Mouse (Mus musculus): Measurements from ENCODE around the gene Rhot2.

The Rhot2 gene

GRCm38 (mm10) chr17:25840519-25840918 is 4.1 kb downstream of the Rhot2 start:
- no peak for DNase-seq

- DNase-seq: no peak
These were observed 5.0 kb downstream of the Rhot2 start for GRCm38 (mm10) chr17:25839455-25840235.

GRCm38 (mm10) chr17:25838904-25839303 is 5.7 kb downstream of the Rhot2 start:
- DNase-seq: no peak

- no peak for DNase-seq
These were observed 7.1 kb downstream of the Rhot2 start for GRCm38 (mm10) chr17:25837533-25837932.

GRCm38 (mm10) chr17:25837076-25837410 is 7.6 kb downstream of the Rhot2 start, which contains the start of gene Rhbdl1:
Rhbdl1 (minus strand) TSS chr17:25837295.
- peak; percentile 57 to 64 for DNase-seq

- DNase-seq: no peak
These were observed 8.1 kb downstream of the Rhot2 start for GRCm38 (mm10) chr17:25836397-25837075.

GRCm38 (mm10) chr17:25835816-25836215 is 8.8 kb downstream of the Rhot2 start:
- no peak for DNase-seq

- DNase-seq: no peak
These were observed 9.3 kb downstream of the Rhot2 start for GRCm38 (mm10) chr17:25835301-25835700.

GRCm38 (mm10) chr17:25834595-25835222 is 9.9 kb downstream of the Rhot2 start:
- DNase-seq: no peak

- peak in 1 of 2 experiments; percentile 53 for DNase-seq
These were observed 10.6 kb downstream of the Rhot2 start for GRCm38 (mm10) chr17:25833961-25834594.

GRCm38 (mm10) chr17:25833291-25833663 is 11.4 kb downstream of the Rhot2 start, which contains the start of gene Stub1:
Stub1 (minus strand) TSS chr17:25833404.
- peak; percentile 94 to 95 for DNase-seq

GRCm38 (mm10) chr17:25832436-25833290 is 12.0 kb downstream of the Rhot2 start:
- peak; percentile 99 to 100 for DNase-seq

- no peak for DNase-seq
These were observed 13.0 kb downstream of the Rhot2 start for GRCm38 (mm10) chr17:25831451-25832281.

GRCm38 (mm10) chr17:25830806-25831431 is 13.7 kb downstream of the Rhot2 start:
- no peak for DNase-seq

- no peak for DNase-seq
These were observed 14.4 kb downstream of the Rhot2 start for GRCm38 (mm10) chr17:25830200-25830753.

GRCm38 (mm10) chr17:25829558-25830017 is 15.1 kb downstream of the Rhot2 start:
- no peak for DNase-seq

- peak; percentile 73 to 75 for DNase-seq
These were observed 15.7 kb downstream of the Rhot2 start, which contains the start of gene Jmjd8 for GRCm38 (mm10) chr17:25828712-25829557. Jmjd8 (plus strand) TSS chr17:25828867.

GRCm38 (mm10) chr17:25828223-25828594 is 16.4 kb downstream of the Rhot2 start:
- DNase-seq: no peak

- DNase-seq: no peak
These were observed 17.0 kb downstream of the Rhot2 start for GRCm38 (mm10) chr17:25827546-25828222.

Data from lung, adult 18-20 months (tissue).